Mouse (Mus musculus): ENCODE data around the gene Olfr959. TPM values are rescaled to one million over a fixed set of nuclear protein-coding genes. Genes with fewer than 3 reads are reported as not detected.

The Olfr959 gene
- total RNA-seq, 1 experiment: not detected

- in situ Hi-C loops (cut with MboI; ENCODE audit: low sequenced_read_pairs in 2 of 2, unreplicated experiment in 2 of 2): no loop called here
- no peaks in the 10 kb centered on the region for H3K36me3 ChIP-seq (ENCODE audit: control insufficient read depth, insufficient read depth, low read length, poor library complexity, severe bottlenecking)
- H3K4me1 ChIP-seq (ENCODE audit: control insufficient read depth in 2 of 2, insufficient read depth in 2 of 2, low read length in 2 of 2, poor library complexity in 1 of 2): peaks cover 3 to 4% of the 10 kb centered on the region in 2 experiments; a peak in 3 of 4 replicates
- peak; percentile 17 for DNase-seq (ENCODE audit: low read depth, low spot score)
- H3K9me3 ChIP-seq (ENCODE audit: control insufficient read depth, insufficient read depth, low read depth, low read length): no peaks in the 10 kb centered on the region
- H3K4me3 ChIP-seq (ENCODE audit: insufficient read depth in 1 of 2, low read depth in 1 of 2, low read length in 2 of 2, poor library complexity in 1 of 2, severe bottlenecking in 1 of 2): peak overlapping the region in 1 of 2 experiments; percentile 51; a peak in 2 of 4 replicates
- no peak overlapping the region for H3K9ac ChIP-seq (ENCODE audit: insufficient read depth, low read depth, low read length, poor library complexity, severe bottlenecking)
- H3K27ac ChIP-seq (ENCODE audit: insufficient read depth, low read depth, low read length, poor library complexity, severe bottlenecking): no peak overlapping the region
- TF ChIP-seq MAFK (IDR thresholded peaks at IDR 0.05; ENCODE audit: insufficient read depth, low read depth, low read length) (no peak), CHD2 (IDR thresholded peaks at IDR 0.05; ENCODE audit: low read depth, low read length) (no peak)
These were observed 27.4 kb upstream of the Olfr959 start for GRCm38 (mm10) chr9:39602536-39603332.

- in situ Hi-C loops (cut with MboI; ENCODE audit: low sequenced_read_pairs in 2 of 2, unreplicated experiment in 2 of 2): no loop called here
- Histone ChIP-seq H3K9ac (ENCODE audit: insufficient read depth, low read depth, low read length, poor library complexity, severe bottlenecking) (no peak overlapping the region), H3K9me3 (ENCODE audit: control insufficient read depth, insufficient read depth, low read depth, low read length) (no peaks in the 10 kb centered on the region), H3K4me3 (ENCODE audit: insufficient read depth in 1 of 2, low read depth in 1 of 2, low read length in 2 of 2, poor library complexity in 1 of 2, severe bottlenecking in 1 of 2) (no peak overlapping the region), H3K4me1 (ENCODE audit: control insufficient read depth in 2 of 2, insufficient read depth in 2 of 2, low read length in 2 of 2, poor library complexity in 1 of 2) (no peaks in the 10 kb centered on the region), H3K27ac (ENCODE audit: insufficient read depth, low read depth, low read length, poor library complexity, severe bottlenecking) (no peak overlapping the region), H3K36me3 (ENCODE audit: control insufficient read depth, insufficient read depth, low read length, poor library complexity, severe bottlenecking) (no peaks in the 10 kb centered on the region)
- TF ChIP-seq MAFK (IDR thresholded peaks at IDR 0.05; ENCODE audit: insufficient read depth, low read depth, low read length): no peak
- TF ChIP-seq CHD2 (IDR thresholded peaks at IDR 0.05; ENCODE audit: low read depth, low read length): no peak
- TF ChIP-seq ZC3H11A (IDR thresholded peaks at IDR 0.05; ENCODE audit: borderline replicate concordance, low read depth, low read length): no peak
- TF ChIP-seq ZNF384 (IDR thresholded peaks at IDR 0.05; ENCODE audit: low read depth, low read length): no peak
- TF ChIP-seq HCFC1 (IDR thresholded peaks at IDR 0.05; ENCODE audit: borderline replicate concordance, insufficient read depth, low read length): no peak
- DNase-seq (ENCODE audit: low read depth, low spot score): no peak
These were observed 1.7 kb upstream of the Olfr959 start for GRCm38 (mm10) chr9:39577050-39577449.

GRCm38 (mm10) chr9:39558349-39558647 lies 17.1 kb downstream of the Olfr959 start:
- Histone ChIP-seq H3K27ac (ENCODE audit: insufficient read depth, low read depth, low read length, poor library complexity, severe bottlenecking) (no peak overlapping the region), H3K36me3 (ENCODE audit: control insufficient read depth, insufficient read depth, low read length, poor library complexity, severe bottlenecking) (no peaks in the 10 kb centered on the region), H3K4me3 (ENCODE audit: insufficient read depth in 1 of 2, low read depth in 1 of 2, low read length in 2 of 2, poor library complexity in 1 of 2, severe bottlenecking in 1 of 2) (no peak overlapping the region), H3K9ac (ENCODE audit: insufficient read depth, low read depth, low read length, poor library complexity, severe bottlenecking) (no peak overlapping the region), H3K9me3 (ENCODE audit: control insufficient read depth, insufficient read depth, low read depth, low read length) (no peaks in the 10 kb centered on the region), H3K4me1 (ENCODE audit: control insufficient read depth in 2 of 2, insufficient read depth in 2 of 2, low read length in 2 of 2, poor library complexity in 1 of 2) (no peaks in the 10 kb centered on the region)
- TF ChIP-seq HCFC1 (IDR thresholded peaks at IDR 0.05; ENCODE audit: borderline replicate concordance, insufficient read depth, low read length) (no peak), ZC3H11A (IDR thresholded peaks at IDR 0.05; ENCODE audit: borderline replicate concordance, low read depth, low read length) (no peak), MAFK (IDR thresholded peaks at IDR 0.05; ENCODE audit: insufficient read depth, low read depth, low read length) (no peak), CHD2 (IDR thresholded peaks at IDR 0.05; ENCODE audit: low read depth, low read length) (no peak)
- DNase-seq (ENCODE audit: low read depth, low spot score): no peak
- in situ Hi-C loops (cut with MboI; ENCODE audit: low sequenced_read_pairs in 2 of 2, unreplicated experiment in 2 of 2): no loop called here

- Histone ChIP-seq H3K4me3 (ENCODE audit: insufficient read depth in 1 of 2, low read depth in 1 of 2, low read length in 2 of 2, poor library complexity in 1 of 2, severe bottlenecking in 1 of 2) (no peak overlapping the region), H3K4me1 (ENCODE audit: control insufficient read depth in 2 of 2, insufficient read depth in 2 of 2, low read length in 2 of 2, poor library complexity in 1 of 2) (no peaks in the 10 kb centered on the region), H3K9ac (ENCODE audit: insufficient read depth, low read depth, low read length, poor library complexity, severe bottlenecking) (no peak overlapping the region), H3K9me3 (ENCODE audit: control insufficient read depth, insufficient read depth, low read depth, low read length) (no peaks in the 10 kb centered on the region), H3K36me3 (ENCODE audit: control insufficient read depth, insufficient read depth, low read length, poor library complexity, severe bottlenecking) (no peaks in the 10 kb centered on the region), H3K27ac (ENCODE audit: insufficient read depth, low read depth, low read length, poor library complexity, severe bottlenecking) (no peak overlapping the region)
- TF ChIP-seq HCFC1 (IDR thresholded peaks at IDR 0.05; ENCODE audit: borderline replicate concordance, insufficient read depth, low read length) (no peak), MAFK (IDR thresholded peaks at IDR 0.05; ENCODE audit: insufficient read depth, low read depth, low read length) (no peak), CHD2 (IDR thresholded peaks at IDR 0.05; ENCODE audit: low read depth, low read length) (no peak), ZNF384 (IDR thresholded peaks at IDR 0.05; ENCODE audit: low read depth, low read length) (no peak), ZC3H11A (IDR thresholded peaks at IDR 0.05; ENCODE audit: borderline replicate concordance, low read depth, low read length) (no peak)
- no peak for DNase-seq (ENCODE audit: low read depth, low spot score)
- in situ Hi-C loops (cut with MboI; ENCODE audit: low sequenced_read_pairs in 2 of 2, unreplicated experiment in 2 of 2): no loop called here
These were observed 17.6 kb downstream of the Olfr959 start for GRCm38 (mm10) chr9:39557529-39558348.

All from ES-E14 (cell line).